Mouse (Mus musculus) stomach, embryonic 14.5 days (tissue): Measurements from ENCODE around the gene Pnp. TPM values are rescaled to one million over a fixed set of nuclear protein-coding genes. Genes with fewer than 3 reads are reported as not detected.
A peak's percentile ranks its signal among the peaks of the same experiment; 100 is the strongest.
"Not testable (repeated sequence)": the region's sequence is repeated elsewhere in the genome, so short reads cannot be mapped to it uniquely, and the experiment has no call there.

Experiments used
- ATAC-seq: fragments of 200-750 bp; cut with Nextera tagmentation; 2 replicates; pipeline ENCODE4 v1.8.0; 2017; ENCODE audit warnings: low read depth, moderate TSS enrichment; ENCODE audit not compliant: insufficient number of reproducible peaks, insufficient read depth, low FRiP score
- H3K27ac ChIP-seq: fragments of 300-500 bp; sonication (generic); 2 replicates; pipeline ENCODE4 v1.5.1; 2014; ENCODE audit warnings: mild to moderate bottlenecking, low read length, moderate library complexity, mixed read lengths
- H3K27me3 ChIP-seq: fragments of 300-500 bp; sonication (generic); 2 replicates; pipeline ENCODE4 v1.6.1; 2014; ENCODE audit warnings: low read length, control low read depth, mixed read lengths; ENCODE audit not compliant: control insufficient read depth, insufficient read depth
- H3K36me3 ChIP-seq: fragments of 300-500 bp; sonication (generic); 2 replicates; pipeline ENCODE4 v1.6.1; 2014; ENCODE audit warnings: mild to moderate bottlenecking, control low read depth, low read length, moderate library complexity, mixed read lengths; ENCODE audit not compliant: control insufficient read depth, insufficient read depth
- H3K4me1 ChIP-seq: fragments of 300-500 bp; sonication (generic); 2 replicates; pipeline ENCODE4 v1.6.1; 2014; ENCODE audit warnings: low read length, control low read depth, mixed read lengths; ENCODE audit not compliant: control insufficient read depth, insufficient read depth
- H3K4me2 ChIP-seq: fragments of 300-500 bp; sonication (generic); replicated peaks from 2 replicates; pipeline ENCODE4 v1.6.1; 2014; ENCODE audit warnings: low read depth, low read length, control low read depth
- H3K4me3 ChIP-seq: fragments of 300-500 bp; sonication (generic); 2 replicates; pipeline ENCODE4 v1.5.1; 2014; ENCODE audit warnings: low read depth, low read length, control low read depth
- H3K9ac ChIP-seq: fragments of 300-500 bp; sonication (generic); replicated peaks from 2 replicates; pipeline ENCODE4 v1.6.1; 2014; ENCODE audit warnings: low read depth, mild to moderate bottlenecking, control low read depth, low read length, moderate library complexity, mixed read lengths
- H3K9me3 ChIP-seq: fragments of 300-500 bp; sonication (generic); 2 replicates; pipeline ENCODE4 v1.6.1; 2016; ENCODE audit warnings: low read depth, low read length, control low read depth; ENCODE audit not compliant: control insufficient read depth
- WGBS: fragments of 180-500 bp; shearing (Covaris S2); extraction: QIAGEN DNeasy Blood & Tissue Kit; methylation state at CpG from one replicate; pipeline ENCODE4 v1.1.7; 2014; 5-methylcytosine and 5-hydroxymethylcytosine counted together
- polyA plus RNA-seq: library from polyadenylated mRNA; unstranded; fragments of >200 nt; fragmentation: Nextera tagmentation; extraction: Ambion mirVana; gene quantifications from 2 replicates; pipeline ENCODE4 v1.2.1, GENCODE M21; 2014

The Pnp gene
- polyA plus RNA-seq, 1 experiment from 2014 or later = 59.5 TPM

- Histone ChIP-seq H3K27me3 (no peaks in the 10 kb centered on the region), H3K9ac (no peak overlapping the region), H3K36me3 (no peaks in the 10 kb centered on the region), H3K4me3 (no peak overlapping the region), H3K4me1 (no peaks in the 10 kb centered on the region), H3K4me2 (no peak overlapping the region), H3K9me3 (no peaks in the 10 kb centered on the region), H3K27ac (no peak overlapping the region)
- ATAC-seq = no peak
- WGBS = 36% methylated on average over 2 of the region's 2 CpGs
These were observed 8.1 kb downstream of the Pnp start for GRCm38 (mm10) chr14:50938940-50939339.

- Histone ChIP-seq H3K9me3 (no peaks in the 10 kb centered on the region), H3K4me3 (peak within 1 kb of the TSS; percentile 41), H3K9ac (peak within 1 kb of the TSS; percentile 38), H3K27ac (peak within 1 kb of the TSS; percentile 84), H3K36me3 (no peaks in the 10 kb centered on the region), H3K27me3 (no peaks in the 10 kb centered on the region), H3K4me2 (peak within 1 kb of the TSS; percentile 60), H3K4me1 (peaks cover 4% of the 10 kb centered on the region; the same call in 1 of the 2 replicates)
- peak; percentile 99 for ATAC-seq
- WGBS = 12% methylated on average over 31 of the region's 31 CpGs
These were observed 13.2 kb downstream of the Pnp start, which contains the start of gene Gm49342 for GRCm38 (mm10) chr14:50943932-50944667. TSS of gene Gm49342 (plus strand) at chr14:50944517.

GRCm38 (mm10) chr14:50944668-50945033 is 13.8 kb downstream of the Pnp start:
- H3K9ac ChIP-seq = peak overlapping the region; percentile 38
- H3K36me3 ChIP-seq, H3K4me1 ChIP-seq, H3K9me3 ChIP-seq, H3K27me3 ChIP-seq: not testable (repeated sequence)
- H3K4me2 ChIP-seq = peak overlapping the region; percentile 60
- H3K4me3 ChIP-seq = peak overlapping the region; percentile 41
- peak overlapping the region; percentile 84 for H3K27ac ChIP-seq
- ATAC-seq = peak; percentile 93
- under 1% methylated on average over 15 of the region's 15 CpGs for WGBS

- H3K36me3 ChIP-seq, H3K9me3 ChIP-seq, H3K27me3 ChIP-seq, H3K4me1 ChIP-seq, ATAC-seq: not testable (repeated sequence)
- Histone ChIP-seq H3K4me2 (peak overlapping the region; percentile 60), H3K9ac (peak overlapping the region; percentile 38), H3K27ac (peak overlapping the region; percentile 84), H3K4me3 (peak overlapping the region; percentile 41)
- WGBS = 8% methylated on average over 6 of the region's 6 CpGs
These were observed 14.2 kb downstream of the Pnp start for GRCm38 (mm10) chr14:50945081-50945480.

- not testable (repeated sequence) for H3K9ac ChIP-seq, H3K4me1 ChIP-seq, H3K9me3 ChIP-seq, ATAC-seq, H3K36me3 ChIP-seq, H3K27ac ChIP-seq, H3K27me3 ChIP-seq
- H3K4me3 ChIP-seq = peak overlapping the region; percentile 41
- H3K4me2 ChIP-seq = peak overlapping the region; percentile 60
- 27% methylated on average over 3 of the region's 3 CpGs for WGBS
These were observed 14.6 kb downstream of the Pnp start for GRCm38 (mm10) chr14:50945526-50945925.

- 92% methylated on average over 10 of the region's 10 CpGs for WGBS
- no peak overlapping the region for H3K4me3 ChIP-seq
- ATAC-seq = no peak
- H3K27me3 ChIP-seq = no peaks in the 10 kb centered on the region
- H3K36me3 ChIP-seq = peaks cover 4% of the 10 kb centered on the region
- H3K4me1 ChIP-seq = no peaks in the 10 kb centered on the region
- H3K9me3 ChIP-seq = no peaks in the 10 kb centered on the region
- no peak overlapping the region for H3K27ac ChIP-seq
- no peak overlapping the region for H3K9ac ChIP-seq
- no peak overlapping the region for H3K4me2 ChIP-seq
These were observed 24.6 kb downstream of the Pnp start for GRCm38 (mm10) chr14:50955487-50955886.

- H3K4me3 ChIP-seq, H3K27me3 ChIP-seq, H3K9me3 ChIP-seq, H3K4me1 ChIP-seq, H3K36me3 ChIP-seq, H3K9ac ChIP-seq, H3K27ac ChIP-seq: not testable (repeated sequence)
- ATAC-seq = peak; percentile 80
- 7% methylated on average over 19 of the region's 19 CpGs for WGBS
- H3K4me2 ChIP-seq = 0 out of 2 replicates have a peak within 1 kb of the TSS, but pooled peaks have one; percentile 12
These were observed 25.1 kb downstream of the Pnp start, which contains the start of gene Pnp2 for GRCm38 (mm10) chr14:50955942-50956508. TSS of gene Pnp2 (plus strand) at chr14:50955992.

GRCm38 (mm10) chr14:50956724-50957123 is 25.8 kb downstream of the Pnp start:
- H3K27ac ChIP-seq, H3K36me3 ChIP-seq, H3K9ac ChIP-seq, H3K4me1 ChIP-seq, H3K27me3 ChIP-seq, H3K4me3 ChIP-seq, H3K9me3 ChIP-seq, ATAC-seq, H3K4me2 ChIP-seq: not testable (repeated sequence)
- WGBS = 85% methylated on average over 6 of the region's 6 CpGs
